Mouse (Mus musculus): Measurements from ENCODE around the gene Hrg. TPM values are rescaled to one million over a fixed set of nuclear protein-coding genes. Genes with fewer than 3 reads are reported as not detected.

Hrg gene
- polyA plus RNA-seq, 1 experiment from 2014 or later, result 0.24 TPM

- no peak overlapping the region for H3K9ac ChIP-seq (ENCODE audit: low read depth, low read length)
- no peaks in the 10 kb centered on the region for H3K36me3 ChIP-seq (ENCODE audit: control insufficient read depth, insufficient read depth, low read length)
- H3K4me1 ChIP-seq (ENCODE audit: control insufficient read depth, insufficient read depth, low read length), result no peaks in the 10 kb centered on the region
- H3K4me3 ChIP-seq (ENCODE audit: low read depth, low read length), result no peak overlapping the region
- H3K27me3 ChIP-seq (ENCODE audit: control insufficient read depth, insufficient read depth, low read depth, low read length), result no peaks in the 10 kb centered on the region
- WGBS, result 66% methylated on average over 18 of the region's 18 CpGs
- no peak for ATAC-seq
- no peak overlapping the region for H3K4me2 ChIP-seq (ENCODE audit: low read length)
- 0 out of 2 replicates have a peak, but pooled peaks cover 3% of the 10 kb centered on the region for H3K9me3 ChIP-seq (replicated peaks; ENCODE audit: control insufficient read depth, low read length, poor library complexity, severe bottlenecking)
- no peak overlapping the region for H3K27ac ChIP-seq (ENCODE audit: low read length)
Measured at GRCm38 (mm10) chr16:22919971-22920854, 30.7 kb upstream of the Hrg start.

DNA sequence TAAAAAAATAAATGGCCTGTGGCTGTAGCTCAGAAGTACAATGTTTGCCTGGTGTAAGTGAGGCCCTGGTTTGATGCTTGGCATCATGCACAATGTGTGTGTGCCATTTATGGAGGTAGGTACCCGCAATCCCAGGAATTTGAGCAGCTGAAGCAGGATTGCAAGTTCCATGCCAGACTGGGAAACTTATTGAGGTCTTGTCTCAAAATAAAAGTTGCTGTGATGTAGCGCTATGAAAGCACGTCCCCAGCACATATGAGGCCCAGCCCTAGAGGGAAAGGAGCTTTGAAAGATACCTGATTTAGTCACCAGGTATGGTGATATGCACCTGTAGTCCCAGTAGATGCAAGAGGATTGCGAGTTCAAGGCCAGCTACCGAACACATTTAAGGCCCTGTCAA, 29.1 kb upstream of the Hrg start:
- Histone ChIP-seq H3K9me3 (replicated peaks; ENCODE audit: control insufficient read depth, low read length, poor library complexity, severe bottlenecking) (no peaks in the 10 kb centered on the region), H3K4me2 (ENCODE audit: low read length) (no peak overlapping the region)
- 95% methylated on average over 5 of the region's 5 CpGs for WGBS

DNA sequence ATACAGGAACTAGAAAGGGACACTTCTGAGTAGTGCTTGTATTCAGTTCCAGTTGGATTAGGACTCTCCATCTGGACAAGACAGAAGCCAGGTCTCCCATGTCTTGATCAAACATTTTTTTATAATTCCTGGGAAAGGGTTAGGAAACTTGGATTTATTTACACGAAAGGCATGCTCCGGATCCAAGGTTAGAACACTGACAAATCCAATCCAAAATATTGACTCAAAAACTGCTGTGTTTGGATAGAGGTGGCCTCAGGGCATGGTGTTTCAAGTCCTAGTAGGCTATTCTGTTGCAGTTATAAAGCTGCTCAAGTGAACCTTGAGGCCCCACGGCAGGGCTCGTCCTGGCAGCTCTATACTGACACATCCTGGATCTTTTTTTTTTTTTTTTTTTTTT, 28.4 kb upstream of the Hrg start:
- H3K4me2 ChIP-seq (ENCODE audit: low read length), result no peak overlapping the region
- no peak overlapping the region for H3K4me3 ChIP-seq (ENCODE audit: low read depth, low read length)
- H3K36me3 ChIP-seq (ENCODE audit: control insufficient read depth, insufficient read depth, low read length), result no peaks in the 10 kb centered on the region
- H3K27me3 ChIP-seq (ENCODE audit: control insufficient read depth, insufficient read depth, low read depth, low read length), result no peaks in the 10 kb centered on the region
- no peak for ATAC-seq
- H3K4me1 ChIP-seq (ENCODE audit: control insufficient read depth, insufficient read depth, low read length), result no peaks in the 10 kb centered on the region
- H3K9me3 ChIP-seq (replicated peaks; ENCODE audit: control insufficient read depth, low read length, poor library complexity, severe bottlenecking), result no peaks in the 10 kb centered on the region
- no peak overlapping the region for H3K9ac ChIP-seq (ENCODE audit: low read depth, low read length)
- 89% methylated on average over 4 of the region's 4 CpGs for WGBS
- no peak overlapping the region for H3K27ac ChIP-seq (ENCODE audit: low read length)

More for the DNA sequence above, 29.1 kb upstream of the Hrg start:
- no peaks in the 10 kb centered on the region for H3K36me3 ChIP-seq (ENCODE audit: control insufficient read depth, insufficient read depth, low read length)
- no peaks in the 10 kb centered on the region for H3K27me3 ChIP-seq (ENCODE audit: control insufficient read depth, insufficient read depth, low read depth, low read length)
- H3K4me3 ChIP-seq (ENCODE audit: low read depth, low read length), result no peak overlapping the region
- H3K9ac ChIP-seq (ENCODE audit: low read depth, low read length), result no peak overlapping the region
- H3K4me1 ChIP-seq (ENCODE audit: control insufficient read depth, insufficient read depth, low read length), result no peaks in the 10 kb centered on the region
- ATAC-seq, result no peak
- H3K27ac ChIP-seq (ENCODE audit: low read length), result no peak overlapping the region

- no peak for ATAC-seq
- no peaks in the 10 kb centered on the region for H3K4me1 ChIP-seq (ENCODE audit: control insufficient read depth, insufficient read depth, low read length)
- WGBS, result 72% methylated on average over 6 of the region's 6 CpGs
- H3K9me3 ChIP-seq (replicated peaks; ENCODE audit: control insufficient read depth, low read length, poor library complexity, severe bottlenecking), result no peaks in the 10 kb centered on the region
- no peak overlapping the region for H3K9ac ChIP-seq (ENCODE audit: low read depth, low read length)
- H3K27me3 ChIP-seq (ENCODE audit: control insufficient read depth, insufficient read depth, low read depth, low read length), result no peaks in the 10 kb centered on the region
- H3K36me3 ChIP-seq (ENCODE audit: control insufficient read depth, insufficient read depth, low read length), result no peaks in the 10 kb centered on the region
- H3K4me2 ChIP-seq (ENCODE audit: low read length), result no peak overlapping the region
- no peak overlapping the region for H3K4me3 ChIP-seq (ENCODE audit: low read depth, low read length)
- H3K27ac ChIP-seq (ENCODE audit: low read length), result no peak overlapping the region
Measured at GRCm38 (mm10) chr16:22929575-22929974, 21.3 kb upstream of the Hrg start.

DNA sequence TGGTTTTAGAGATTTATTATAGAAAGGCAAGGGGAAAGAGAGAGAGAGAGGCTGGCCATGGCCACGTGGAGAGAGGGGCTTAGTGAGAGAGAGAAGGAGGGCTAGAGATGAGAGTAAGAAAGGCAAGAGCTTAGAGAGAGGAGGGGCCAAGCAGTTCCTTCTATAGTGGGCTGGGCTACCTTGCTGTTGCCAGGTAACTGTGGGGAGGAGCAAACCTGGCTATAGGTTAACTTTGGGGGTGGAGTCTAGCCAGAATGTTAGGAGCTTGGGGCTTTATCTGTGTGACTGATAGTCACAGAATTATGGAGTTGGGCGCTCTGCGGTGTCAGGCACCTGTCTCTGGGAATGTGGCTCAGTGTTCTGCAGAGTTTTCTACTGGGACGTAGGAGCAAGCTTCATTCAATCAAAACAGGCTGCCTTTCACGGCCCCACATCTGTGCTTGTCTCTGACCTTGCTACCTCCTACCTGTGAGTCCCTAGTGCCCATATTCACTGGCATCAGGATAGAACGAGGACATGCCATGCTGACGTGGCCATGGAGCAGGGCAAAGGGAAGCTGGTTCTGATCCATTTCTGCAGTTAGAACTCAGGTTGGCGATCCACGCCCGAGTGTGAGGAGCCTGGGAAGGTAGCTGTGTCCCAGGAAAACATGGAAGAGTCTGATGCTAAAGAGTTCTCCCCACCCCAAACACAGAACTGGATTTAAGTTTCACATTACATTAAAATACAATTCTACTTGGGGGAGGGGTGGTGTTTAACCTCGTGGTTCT, 19.3 kb upstream of the Hrg start:
- Histone ChIP-seq H3K27me3 (ENCODE audit: control insufficient read depth, insufficient read depth, low read depth, low read length) (no peaks in the 10 kb centered on the region), H3K4me3 (ENCODE audit: low read depth, low read length) (no peak overlapping the region), H3K36me3 (ENCODE audit: control insufficient read depth, insufficient read depth, low read length) (no peaks in the 10 kb centered on the region), H3K4me1 (ENCODE audit: control insufficient read depth, insufficient read depth, low read length) (no peaks in the 10 kb centered on the region), H3K27ac (ENCODE audit: low read length) (no peak overlapping the region), H3K4me2 (ENCODE audit: low read length) (no peak overlapping the region), H3K9me3 (replicated peaks; ENCODE audit: control insufficient read depth, low read length, poor library complexity, severe bottlenecking) (no peaks in the 10 kb centered on the region), H3K9ac (ENCODE audit: low read depth, low read length) (no peak overlapping the region)
- WGBS, result 82% methylated on average over 11 of the region's 11 CpGs
- no peak for ATAC-seq

DNA sequence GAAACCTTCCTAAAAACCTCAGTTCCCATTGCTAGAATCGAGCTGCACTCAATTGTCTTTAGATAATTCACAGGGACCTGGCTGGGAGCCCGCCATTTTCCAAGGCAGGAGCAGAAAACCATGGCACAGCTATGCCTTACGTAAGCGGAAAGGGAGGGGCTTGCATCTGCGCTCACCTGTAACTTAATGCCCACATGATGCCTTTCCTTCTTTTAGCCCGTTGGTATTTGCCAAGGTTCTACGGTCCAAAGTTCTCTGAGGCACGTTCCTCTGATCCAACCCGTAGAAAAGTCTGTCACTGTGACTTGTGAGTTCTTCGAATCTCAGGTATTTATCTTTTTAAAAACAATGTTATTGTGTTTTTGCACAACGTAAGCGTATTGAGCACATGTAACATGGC, 13.2 kb upstream of the Hrg start:
- Histone ChIP-seq H3K4me3 (ENCODE audit: low read depth, low read length) (no peak overlapping the region), H3K27me3 (ENCODE audit: control insufficient read depth, insufficient read depth, low read depth, low read length) (no peaks in the 10 kb centered on the region), H3K36me3 (ENCODE audit: control insufficient read depth, insufficient read depth, low read length) (no peaks in the 10 kb centered on the region), H3K9ac (ENCODE audit: low read depth, low read length) (no peak overlapping the region), H3K9me3 (replicated peaks; ENCODE audit: control insufficient read depth, low read length, poor library complexity, severe bottlenecking) (no peaks in the 10 kb centered on the region), H3K27ac (ENCODE audit: low read length) (no peak overlapping the region), H3K4me1 (ENCODE audit: control insufficient read depth, insufficient read depth, low read length) (no peaks in the 10 kb centered on the region), H3K4me2 (ENCODE audit: low read length) (no peak overlapping the region)
- no peak for ATAC-seq
- 93% methylated on average over 12 of the region's 12 CpGs for WGBS

DNA sequence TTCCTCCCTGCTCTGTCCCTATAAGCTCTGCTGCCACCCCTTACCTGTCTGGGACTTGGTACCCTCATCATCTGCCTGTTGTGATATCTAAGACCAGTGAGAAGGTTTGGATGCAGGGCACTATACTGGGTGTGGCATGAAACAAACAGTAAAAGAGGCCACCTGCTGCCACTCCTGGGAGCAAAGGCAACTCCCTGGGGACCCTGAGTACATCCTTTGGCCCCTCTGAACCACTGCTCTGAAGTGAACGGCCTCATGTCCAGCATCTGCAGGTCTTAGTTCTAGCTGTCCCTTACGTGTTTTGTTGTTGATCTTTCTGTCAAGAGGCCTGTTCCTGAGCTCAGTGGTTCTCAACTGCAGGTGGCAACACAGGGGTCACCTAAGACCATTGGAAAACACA, 12.3 kb upstream of the Hrg start:
- no peak overlapping the region for H3K4me3 ChIP-seq (ENCODE audit: low read depth, low read length)
- no peaks in the 10 kb centered on the region for H3K9me3 ChIP-seq (replicated peaks; ENCODE audit: control insufficient read depth, low read length, poor library complexity, severe bottlenecking)
- no peaks in the 10 kb centered on the region for H3K4me1 ChIP-seq (ENCODE audit: control insufficient read depth, insufficient read depth, low read length)
- H3K27ac ChIP-seq (ENCODE audit: low read length), result no peak overlapping the region
- no peaks in the 10 kb centered on the region for H3K27me3 ChIP-seq (ENCODE audit: control insufficient read depth, insufficient read depth, low read depth, low read length)
- whole genome bisulfite sequencing, result 83% methylated on average over 2 of the region's 2 CpGs
- no peak overlapping the region for H3K9ac ChIP-seq (ENCODE audit: low read depth, low read length)
- H3K4me2 ChIP-seq (ENCODE audit: low read length), result no peak overlapping the region
- H3K36me3 ChIP-seq (ENCODE audit: control insufficient read depth, insufficient read depth, low read length), result no peaks in the 10 kb centered on the region
- no peak for ATAC-seq

DNA sequence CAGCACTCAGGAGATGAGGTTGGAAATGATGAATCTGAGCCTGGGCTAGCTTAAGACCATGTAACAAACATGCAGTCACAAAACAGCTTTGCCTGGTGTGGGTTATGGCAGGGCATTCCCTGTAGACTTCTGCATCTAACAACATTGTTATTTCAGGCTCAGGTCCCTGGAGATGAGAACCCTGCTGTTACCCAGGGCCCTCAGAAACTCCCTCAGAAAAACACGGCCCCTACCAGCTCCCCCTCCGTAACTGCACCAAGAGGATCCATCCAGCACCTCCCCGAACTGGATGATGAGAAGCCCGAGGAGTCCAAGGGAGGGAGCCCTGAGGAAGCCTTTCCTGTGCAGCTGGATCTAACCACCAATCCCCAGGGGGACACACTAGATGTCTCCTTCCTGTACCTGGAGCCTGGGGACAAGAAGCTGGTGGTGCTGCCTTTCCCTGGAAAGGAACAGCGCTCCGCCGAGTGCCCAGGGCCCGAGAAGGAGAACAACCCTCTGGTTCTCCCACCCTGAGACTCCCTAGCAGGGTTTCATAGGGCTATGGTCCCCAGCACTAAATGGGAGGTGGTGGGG, 11.7 kb upstream of the Hrg start:
- 85% methylated on average over 8 of the region's 8 CpGs for WGBS
- no peak for ATAC-seq
- Histone ChIP-seq H3K9me3 (replicated peaks; ENCODE audit: control insufficient read depth, low read length, poor library complexity, severe bottlenecking) (no peaks in the 10 kb centered on the region), H3K36me3 (ENCODE audit: control insufficient read depth, insufficient read depth, low read length) (no peaks in the 10 kb centered on the region), H3K4me1 (ENCODE audit: control insufficient read depth, insufficient read depth, low read length) (no peaks in the 10 kb centered on the region), H3K27me3 (ENCODE audit: control insufficient read depth, insufficient read depth, low read depth, low read length) (no peaks in the 10 kb centered on the region), H3K9ac (ENCODE audit: low read depth, low read length) (no peak overlapping the region), H3K27ac (ENCODE audit: low read length) (no peak overlapping the region), H3K4me3 (ENCODE audit: low read depth, low read length) (no peak overlapping the region), H3K4me2 (ENCODE audit: low read length) (no peak overlapping the region)
